Mouse (Mus musculus) thymus, postnatal 36 days (tissue): ENCODE data around the gene Ctsa.
"Not testable (repeated sequence)": the region's sequence is repeated elsewhere in the genome, so short reads cannot be mapped to it uniquely, and the experiment has no call there.

Source experiments
- DNase-seq, 2 experiments: peaks; one replicate each; pipeline ENCODE4 v3.0.0; 2022; ENCODE audit warnings: mixed read lengths in 2 of 2

Gene Ctsa

DNA sequence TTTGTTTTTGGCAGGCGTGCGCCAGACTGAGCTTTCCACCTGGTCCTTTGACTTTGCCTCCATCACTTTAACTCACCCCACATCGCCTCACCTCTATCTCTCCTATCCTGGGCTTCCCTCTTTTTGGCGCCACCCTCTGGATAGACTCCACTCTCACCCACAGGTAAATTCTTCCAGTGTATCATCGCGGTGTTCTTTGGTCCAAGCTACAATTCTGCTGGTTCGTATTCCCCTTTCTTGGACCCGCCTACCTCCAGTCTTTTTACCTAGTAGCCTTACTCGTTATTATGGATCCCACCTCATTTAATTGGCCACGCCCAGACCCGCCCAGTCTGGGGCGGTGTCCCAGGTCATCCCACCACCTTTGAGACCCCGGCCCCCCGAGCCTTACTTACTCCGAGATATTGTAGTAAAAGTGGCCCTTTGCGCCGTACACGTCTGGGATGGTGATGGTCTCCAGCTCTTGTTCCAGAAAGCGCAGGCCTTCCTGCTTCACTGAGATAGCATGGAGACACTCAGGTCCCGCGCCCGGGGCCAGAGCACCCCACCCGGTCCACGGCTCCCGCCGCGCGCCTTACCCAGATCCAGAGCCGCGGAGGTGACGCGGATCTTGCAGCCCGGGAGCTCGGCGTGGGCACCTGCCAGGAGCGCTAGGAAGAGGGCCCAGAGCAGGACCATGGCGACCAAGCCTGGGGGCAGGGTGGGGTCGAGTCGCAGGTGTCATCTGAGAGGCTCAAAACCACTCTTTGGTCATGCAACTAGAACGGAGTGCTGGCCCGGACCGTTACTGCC lies 23.8 kb downstream of the Ctsa start:
- DNase-seq: no peak

DNA sequence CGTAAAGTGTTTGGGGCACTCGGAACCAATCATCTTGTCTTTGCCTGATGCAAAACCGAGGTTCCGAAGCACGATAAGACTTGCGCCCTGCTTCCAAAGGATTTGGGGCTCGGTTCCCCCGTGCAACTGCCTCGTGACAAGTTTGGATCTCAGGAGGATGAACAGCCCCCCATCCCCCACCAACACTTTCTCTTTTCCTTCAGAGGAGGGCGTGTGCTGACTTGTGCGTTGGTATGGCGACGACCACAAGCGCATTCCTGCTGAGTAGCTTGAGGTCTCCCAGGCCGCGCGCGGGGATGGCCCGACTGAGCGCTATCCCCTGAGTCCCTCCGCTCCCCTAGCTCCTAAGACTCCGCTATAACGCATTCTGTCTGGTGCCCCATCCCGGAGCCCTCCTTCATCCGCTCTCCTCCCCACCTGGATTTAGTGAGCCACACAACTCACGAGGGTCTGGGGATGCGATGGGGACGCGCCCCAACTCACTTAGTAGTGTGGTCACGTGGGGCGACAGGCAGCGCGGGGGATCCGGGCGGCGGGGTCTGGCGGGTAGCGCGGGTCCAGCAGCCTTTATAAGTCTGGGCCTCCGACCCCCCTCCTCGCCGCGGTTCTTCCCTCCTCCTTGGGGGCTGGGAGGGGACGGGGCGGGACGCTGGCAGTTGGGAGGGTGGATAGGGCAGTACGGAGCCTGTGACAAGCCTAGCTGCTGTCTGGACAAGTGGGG lies 24.6 kb downstream of the Ctsa start, which contains the start of gene Pltp:
Pltp (minus strand) TSS at position 611 of the 721 bp plus-strand sequence.
- peak in 1 of 2 experiments; percentile 21 for DNase-seq

DNA sequence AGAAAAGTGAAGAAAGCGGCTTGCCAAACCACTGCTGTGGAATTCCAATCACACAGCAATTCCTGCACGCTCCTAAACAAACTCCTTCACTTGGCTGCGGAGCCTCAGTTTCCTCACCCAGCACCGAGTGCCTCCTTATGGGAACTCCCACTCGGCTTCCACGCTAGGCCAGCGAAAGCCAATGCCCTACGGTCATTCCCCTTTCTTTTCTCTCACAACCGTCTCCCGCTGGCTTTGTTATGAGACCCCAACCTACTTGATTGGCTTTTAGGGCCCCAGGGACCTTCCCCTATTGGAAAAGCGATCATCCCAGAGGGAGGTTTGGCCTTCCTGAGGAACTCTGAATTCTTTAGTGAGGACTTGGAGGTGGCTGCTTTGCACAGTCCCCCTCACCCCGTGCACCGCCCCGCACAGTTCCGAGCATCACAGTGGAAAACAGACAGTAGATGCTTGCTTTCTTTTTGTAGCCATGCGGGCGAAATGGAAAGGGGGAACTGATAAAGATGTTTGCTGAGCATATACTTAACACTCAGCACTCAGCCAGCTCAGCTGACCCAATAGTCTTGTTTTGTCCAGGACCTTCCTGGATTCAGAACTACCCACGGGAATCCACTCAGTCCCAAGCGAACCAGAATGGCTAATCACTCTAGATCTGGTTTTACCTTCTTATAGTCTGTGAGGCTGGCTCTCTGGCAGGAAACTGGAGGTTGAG lies 25.3 kb downstream of the Ctsa start:
- no peak for DNase-seq

- no peak for DNase-seq
Observed at GRCm38 (mm10) chr2:164859155-164859554, 26.5 kb downstream of the Ctsa start.

GRCm38 (mm10) chr2:164859640-164860432 lies 27.2 kb downstream of the Ctsa start:
- no peak for DNase-seq

- no peak for DNase-seq
Observed at GRCm38 (mm10) chr2:164861094-164861493, 28.4 kb downstream of the Ctsa start.

GRCm38 (mm10) chr2:164862179-164862861 lies 29.6 kb downstream of the Ctsa start:
- no peak for DNase-seq

GRCm38 (mm10) chr2:164863411-164863810 lies 30.7 kb downstream of the Ctsa start:
- DNase-seq: not testable (repeated sequence)

- no peak for DNase-seq
Observed at GRCm38 (mm10) chr2:164864593-164864992, 31.9 kb downstream of the Ctsa start.

DNA sequence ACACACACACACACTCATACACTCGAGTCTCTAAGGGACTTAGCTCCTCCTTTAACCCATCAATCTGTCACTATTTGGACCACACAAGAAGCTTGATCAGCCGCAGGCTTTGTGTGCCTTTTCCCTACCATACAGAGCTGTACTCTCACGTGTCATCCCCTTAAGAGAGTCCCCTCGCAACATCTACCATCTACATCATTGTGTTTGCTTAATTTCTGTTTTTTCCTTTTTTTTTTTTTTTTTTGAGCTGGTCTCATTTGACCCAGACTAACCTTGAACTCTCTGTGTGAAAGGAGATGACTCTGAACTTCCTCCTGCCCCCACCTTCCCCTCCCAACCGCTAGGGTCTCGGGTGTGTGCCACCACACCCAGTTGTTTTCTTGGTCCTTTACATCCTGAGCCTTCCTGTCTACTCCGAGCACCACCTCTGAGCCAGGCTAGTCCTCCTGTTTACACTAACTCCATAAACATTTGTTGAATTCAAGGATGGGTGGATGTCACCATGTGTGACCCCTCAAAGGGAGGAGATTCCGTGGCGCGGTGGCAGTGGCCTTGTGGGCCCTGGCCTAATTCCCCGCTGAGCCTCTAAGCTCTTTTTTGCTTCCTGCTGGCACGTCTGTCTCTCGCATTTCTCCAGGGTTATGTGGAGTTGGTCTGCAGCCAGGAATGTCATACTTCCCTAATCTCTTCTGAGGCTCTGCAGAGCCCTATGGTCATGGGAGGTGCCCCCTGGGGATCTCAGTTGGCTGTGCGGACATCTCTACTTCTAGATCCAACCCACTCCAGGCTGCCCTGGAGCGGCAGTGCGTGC lies 34.3 kb downstream of the Ctsa start:
- no peak for DNase-seq

GRCm38 (mm10) chr2:164867566-164867965 lies 34.9 kb downstream of the Ctsa start:
- no peak for DNase-seq

DNA sequence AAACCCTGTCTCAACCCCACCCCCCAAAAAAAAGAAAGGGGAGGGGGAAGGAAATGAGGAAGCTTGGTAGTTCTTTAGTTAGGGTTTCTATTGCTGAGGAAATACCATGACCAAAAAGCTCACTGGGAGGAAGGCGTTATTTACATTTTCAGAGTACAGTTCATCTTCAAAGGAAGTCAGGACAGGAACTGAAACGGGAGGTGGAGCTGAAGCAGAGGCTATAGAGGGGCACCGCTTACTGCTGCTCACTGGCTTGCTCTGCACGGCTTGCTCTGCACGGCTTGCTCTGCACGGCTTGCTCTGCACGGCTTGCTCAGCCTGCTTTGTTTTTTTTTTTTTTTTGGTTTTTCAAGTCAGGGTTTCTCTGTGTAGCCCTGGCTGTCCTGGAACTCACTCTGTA lies 35.8 kb downstream of the Ctsa start:
- no peak for DNase-seq

GRCm38 (mm10) chr2:164871602-164872303 lies 39.1 kb downstream of the Ctsa start:
- DNase-seq: no peak

DNA sequence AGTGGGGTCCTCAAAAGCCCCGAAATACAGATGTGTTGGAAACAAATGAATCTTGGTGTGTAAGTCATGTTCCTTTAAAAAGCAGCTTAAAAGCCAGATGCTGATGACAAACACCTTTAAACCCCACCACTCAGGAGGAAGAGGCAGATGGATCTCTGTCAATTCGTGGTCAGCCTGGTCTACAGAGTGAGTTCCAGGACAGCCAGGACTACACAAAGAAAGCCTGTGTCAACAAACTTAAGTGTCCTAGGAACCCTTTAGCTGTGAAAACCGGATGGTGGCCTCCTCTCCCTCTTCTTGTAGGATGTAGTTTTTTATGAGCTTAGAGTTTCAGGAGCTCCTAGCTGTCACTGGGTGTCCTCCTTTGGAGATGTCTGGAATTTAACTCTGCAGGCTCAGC lies 40.9 kb downstream of the Ctsa start:
- no peak for DNase-seq

DNA sequence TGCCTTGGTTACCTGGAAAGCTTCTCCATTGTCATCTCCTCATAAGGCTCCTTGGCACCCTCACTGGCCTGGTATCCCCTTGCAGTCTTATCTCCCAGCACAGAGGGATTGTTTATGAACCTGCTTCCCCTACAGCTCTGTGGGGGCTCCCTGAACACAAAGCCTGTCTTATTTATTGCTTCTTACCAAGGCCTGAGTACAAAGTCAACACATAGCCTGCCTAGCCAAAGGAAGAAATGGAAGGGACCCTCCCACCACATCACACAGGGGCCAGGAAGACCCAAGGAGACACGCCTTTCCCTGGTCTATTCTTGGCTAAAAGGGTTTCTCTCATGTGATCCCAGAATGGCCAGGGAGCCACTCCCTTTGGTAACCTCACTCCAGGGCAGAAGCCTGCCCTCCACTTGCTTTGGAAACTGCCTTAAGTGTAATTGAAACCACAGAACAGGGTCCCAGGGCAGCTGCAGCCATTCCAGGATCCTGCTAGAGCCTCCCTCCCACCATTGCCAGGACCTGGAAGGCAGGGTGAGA lies 41.6 kb downstream of the Ctsa start:
- no peak for DNase-seq

GRCm38 (mm10) chr2:164875648-164876047 lies 43.0 kb downstream of the Ctsa start:
- DNase-seq: not testable (repeated sequence)

GRCm38 (mm10) chr2:164877376-164878215 lies 44.9 kb downstream of the Ctsa start:
- DNase-seq: not testable (repeated sequence)

GRCm38 (mm10) chr2:164878509-164879227 lies 46.0 kb downstream of the Ctsa start:
- peak in 1 of 2 experiments; percentile 66 for DNase-seq

- peak; percentile 93 to 96 for DNase-seq
Observed at GRCm38 (mm10) chr2:164879228-164879567, 46.5 kb downstream of the Ctsa start, which contains the start of gene Pcif1. TSS of gene Pcif1 (plus strand) at chr2:164879304.
